Mouse (Mus musculus): ENCODE measurements at regions not wholly inside any gene's neighbourhood (a gene's known extent, or its start where the extent isn't known, plus 50 kb on each side); places are given as distances from the start of the nearest gene placed in this dataset.

GRCm38 (mm10) chr10:125696159-125696558, 269.8 kb upstream of the Lrig3 start:
- TF ChIP-seq POLR2A (IDR thresholded peaks at IDR 0.05; ENCODE audit: insufficient read depth, low read depth, low read length) (no peak), CTCF (IDR thresholded peaks at IDR 0.05; ENCODE audit: insufficient read depth, low read depth, low read length) (no peak)

Measured in olfactory bulb, adult 2 months (tissue).